Mouse (Mus musculus): ENCODE results near the gene Hecw2.

DNA sequence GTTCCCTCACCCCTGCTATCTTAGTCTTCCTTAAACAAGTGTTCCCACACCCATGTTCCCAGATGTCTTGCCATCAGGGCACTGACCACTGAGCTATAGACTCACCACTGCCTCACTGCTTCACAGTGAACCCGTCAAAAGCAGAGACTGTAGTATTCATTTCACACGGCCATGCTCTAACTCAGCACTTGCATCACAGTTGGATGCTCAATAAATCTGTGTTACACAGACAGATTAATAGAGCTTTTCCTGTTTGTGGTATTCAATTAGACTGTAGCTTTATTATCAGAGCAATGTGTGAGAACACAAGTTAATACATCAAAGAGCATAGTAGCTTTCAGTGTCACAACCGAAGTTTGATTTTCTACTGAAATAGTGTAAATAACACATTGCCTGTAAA is 330.9 kb downstream of the Hecw2 start:
- TF ChIP-seq CTCF (IDR thresholded peaks at IDR 0.05; ENCODE audit: control insufficient read depth, insufficient read depth, insufficient replicate concordance, low read depth, low read length) (no peak), POLR2A (IDR thresholded peaks at IDR 0.05; ENCODE audit: control insufficient read depth, low read depth, low read length) (no peak)

Measured in testis, adult 2 months (tissue).